Mouse (Mus musculus): ENCODE results near the gene Cish. TPM values are rescaled to one million over a fixed set of nuclear protein-coding genes. Genes with fewer than 3 reads are reported as not detected.

Cish gene
- total RNA-seq, 2 experiments from 2014 or later = 9.6 to 10.7 TPM

- H3K27ac ChIP-seq = peak overlapping the region; percentile 8; the same call in 1 of the 2 replicates
- no peak for TF ChIP-seq CTCF (IDR thresholded peaks at IDR 0.05)
These were observed 33.5 kb upstream of the Cish start for GRCm38 (mm10) chr9:107262375-107262774.

GRCm38 (mm10) chr9:107263912-107264311, 31.9 kb upstream of the Cish start:
- H3K27ac ChIP-seq = no peak overlapping the region; the same call in 1 of the 2 replicates
- H3K4me3 ChIP-seq = no peak overlapping the region
- TF ChIP-seq CTCF (IDR thresholded peaks at IDR 0.05) = no peak
- intact Hi-C loops (cut with DNase I) = loop anchor here (2.0 to 5.0 kb wide), 2 partner anchors 177 to 262 kb away; no protein-coding TSS in a partner anchor
- DNase-seq (ENCODE audit: extremely low spot score in 1 of 2, low spot score in 2 of 2) = no peak

More at GRCm38 (mm10) chr9:107262375-107262774, 33.5 kb upstream of the Cish start:
- H3K4me3 ChIP-seq = no peak overlapping the region
- intact Hi-C loops (cut with DNase I) = loop anchor here (2.0 to 5.0 kb wide), 2 partner anchors 176 to 260 kb away; no protein-coding TSS in a partner anchor
- no peak for DNase-seq (ENCODE audit: extremely low spot score in 1 of 2, low spot score in 2 of 2)

- no peak for TF ChIP-seq CTCF (IDR thresholded peaks at IDR 0.05)
- no peak overlapping the region for H3K27ac ChIP-seq
- DNase-seq (ENCODE audit: extremely low spot score in 1 of 2, low spot score in 2 of 2) = no peak
- intact Hi-C loops (cut with DNase I) = loop anchor here (5.0 kb wide), 1 partner anchor 262 kb away; no protein-coding TSS in a partner anchor
- H3K4me3 ChIP-seq = no peak overlapping the region
These were observed 31.1 kb upstream of the Cish start for GRCm38 (mm10) chr9:107264731-107265130.

GRCm38 (mm10) chr9:107267028-107267427, 28.8 kb upstream of the Cish start:
- Histone ChIP-seq H3K4me3 (no peak overlapping the region), H3K27ac (no peak overlapping the region)
- DNase-seq (ENCODE audit: extremely low spot score in 1 of 2, low spot score in 2 of 2) = no peak
- intact Hi-C loops (cut with DNase I) = no loop called here
- no peak for TF ChIP-seq CTCF (IDR thresholded peaks at IDR 0.05)

GRCm38 (mm10) chr9:107267721-107268402, 28.0 kb upstream of the Cish start:
- intact Hi-C loops (cut with DNase I) = no loop called here
- DNase-seq (ENCODE audit: extremely low spot score in 1 of 2, low spot score in 2 of 2) = no peak
- no peak for TF ChIP-seq CTCF (IDR thresholded peaks at IDR 0.05)
- Histone ChIP-seq H3K27ac (no peak overlapping the region), H3K4me3 (no peak overlapping the region)

- intact Hi-C loops (cut with DNase I) = no loop called here
- H3K27ac ChIP-seq = no peak overlapping the region
- no peak for DNase-seq (ENCODE audit: extremely low spot score in 1 of 2, low spot score in 2 of 2)
- TF ChIP-seq CTCF (IDR thresholded peaks at IDR 0.05) = no peak
- no peak overlapping the region for H3K4me3 ChIP-seq
These were observed 26.1 kb upstream of the Cish start for GRCm38 (mm10) chr9:107269772-107270171.

GRCm38 (mm10) chr9:107271177-107271938, 24.5 kb upstream of the Cish start:
- no peak for TF ChIP-seq CTCF (IDR thresholded peaks at IDR 0.05)
- Histone ChIP-seq H3K27ac (no peak overlapping the region), H3K4me3 (no peak overlapping the region)
- no peak for DNase-seq (ENCODE audit: extremely low spot score in 1 of 2, low spot score in 2 of 2)
- intact Hi-C loops (cut with DNase I) = no loop called here

GRCm38 (mm10) chr9:107272284-107272683, 23.5 kb upstream of the Cish start:
- intact Hi-C loops (cut with DNase I) = no loop called here
- TF ChIP-seq CTCF (IDR thresholded peaks at IDR 0.05) = no peak
- Histone ChIP-seq H3K27ac (no peak overlapping the region), H3K4me3 (no peak overlapping the region)
- no peak for DNase-seq (ENCODE audit: extremely low spot score in 1 of 2, low spot score in 2 of 2)

GRCm38 (mm10) chr9:107273184-107273583, 22.6 kb upstream of the Cish start:
- TF ChIP-seq CTCF (IDR thresholded peaks at IDR 0.05) = no peak
- intact Hi-C loops (cut with DNase I) = no loop called here
- DNase-seq (ENCODE audit: extremely low spot score in 1 of 2, low spot score in 2 of 2) = no peak
- Histone ChIP-seq H3K4me3 (no peak overlapping the region), H3K27ac (no peak overlapping the region)

GRCm38 (mm10) chr9:107274751-107275150, 21.1 kb upstream of the Cish start:
- DNase-seq (ENCODE audit: extremely low spot score in 1 of 2, low spot score in 2 of 2) = no peak
- no peak for TF ChIP-seq CTCF (IDR thresholded peaks at IDR 0.05)
- Histone ChIP-seq H3K27ac (no peak overlapping the region), H3K4me3 (no peak overlapping the region)
- intact Hi-C loops (cut with DNase I) = loop anchor here (5.0 kb wide), 1 partner anchor 107 kb away; no protein-coding TSS in a partner anchor

- TF ChIP-seq CTCF (IDR thresholded peaks at IDR 0.05) = no peak
- Histone ChIP-seq H3K27ac (no peak overlapping the region), H3K4me3 (no peak overlapping the region)
- intact Hi-C loops (cut with DNase I) = loop anchor here (5.0 kb wide), 1 partner anchor 108 kb away; no protein-coding TSS in a partner anchor
- no peak for DNase-seq (ENCODE audit: extremely low spot score in 1 of 2, low spot score in 2 of 2)
These were observed 20.1 kb upstream of the Cish start for GRCm38 (mm10) chr9:107275710-107276109.

GRCm38 (mm10) chr9:107277603-107278002, 18.2 kb upstream of the Cish start:
- TF ChIP-seq CTCF (IDR thresholded peaks at IDR 0.05) = no peak
- Histone ChIP-seq H3K4me3 (no peak overlapping the region), H3K27ac (no peak overlapping the region)
- intact Hi-C loops (cut with DNase I) = loop anchor here (5.0 kb wide), 1 partner anchor 110 kb away; no protein-coding TSS in a partner anchor
- no peak for DNase-seq (ENCODE audit: extremely low spot score in 1 of 2, low spot score in 2 of 2)

Data from left cerebral cortex, adult 2 months (tissue).